Mouse (Mus musculus) kidney, postnatal 0 days (tissue): ENCODE results near the gene Smoc2. TPM values are rescaled to one million over a fixed set of nuclear protein-coding genes. Genes with fewer than 3 reads are reported as not detected.
A peak's percentile ranks its signal among the peaks of the same experiment; 100 is the strongest.

Experiments
- ATAC-seq: fragments of 200-750 bp; cut with Nextera tagmentation; replicated peaks from 2 replicates; pipeline ENCODE4 v1.8.0; 2017; ENCODE audit warnings: low read depth, moderate number of reproducible peaks, moderate TSS enrichment, moderate library complexity; ENCODE audit not compliant: low FRiP score
- DNase-seq: peaks from one replicate; pipeline ENCODE4 v3.0.0-alpha.2; 2016; ENCODE audit warnings: low spot score
- H3K27ac ChIP-seq: fragments of 300-500 bp; sonication (generic); 2 replicates; pipeline ENCODE4 v1.5.1; 2014; ENCODE audit warnings: mild to moderate bottlenecking
- H3K27me3 ChIP-seq: fragments of 300-500 bp; sonication (generic); 2 replicates; pipeline ENCODE4 v1.6.1; 2014; ENCODE audit warnings: low read length, mixed read lengths; ENCODE audit not compliant: insufficient read depth
- H3K36me3 ChIP-seq: fragments of 300-500 bp; sonication (generic); 2 replicates; pipeline ENCODE4 v1.6.1; 2014; ENCODE audit warnings: low read length, mixed read lengths; ENCODE audit not compliant: insufficient read depth
- H3K4me1 ChIP-seq: fragments of 300-500 bp; sonication (generic); replicated peaks from 2 replicates; pipeline ENCODE4 v1.6.1; 2014; ENCODE audit warnings: antibody characterized with exemption, low read length, mixed read lengths; ENCODE audit not compliant: insufficient read depth
- H3K4me2 ChIP-seq: fragments of 300-500 bp; sonication (generic); 2 replicates; pipeline ENCODE4 v1.6.1; 2014; ENCODE audit warnings: mild to moderate bottlenecking, low read length, moderate library complexity, mixed read lengths
- H3K4me3 ChIP-seq: fragments of 300-500 bp; sonication (generic); replicated peaks from 2 replicates; pipeline ENCODE4 v1.5.1; 2014; ENCODE audit warnings: low read depth, low read length
- H3K9ac ChIP-seq: fragments of 300-500 bp; sonication (generic); 2 replicates; pipeline ENCODE4 v1.6.1; 2014; ENCODE audit warnings: low read depth, low read length
- H3K9me3 ChIP-seq: fragments of 300-500 bp; sonication (generic); replicated peaks from 2 replicates; pipeline ENCODE4 v1.6.1; 2016; ENCODE audit warnings: low read length, inconsistent platforms, mixed read lengths
- CTCF ChIP-seq: IDR thresholded peaks from 2 replicates; pipeline ENCODE4 v1.5.1; 2016; ENCODE audit warnings: antibody characterized with exemption, low read depth, mild to moderate bottlenecking, moderate library complexity
- WGBS: fragments of 180-500 bp; shearing (Covaris S2); extraction: QIAGEN DNeasy Blood & Tissue Kit; methylation state at CpG from one replicate; pipeline ENCODE4 v1.1.7; 2014; 5-methylcytosine and 5-hydroxymethylcytosine counted together
- polyA plus RNA-seq: library from polyadenylated mRNA; unstranded; fragments of >200 nt; fragmentation: Nextera tagmentation; extraction: Ambion mirVana; gene quantifications from 2 replicates; pipeline ENCODE4 v1.2.1, GENCODE M21; 2015

Gene Smoc2
- polyA plus RNA-seq, 1 experiment from 2014 or later, result 57.5 TPM

DNA sequence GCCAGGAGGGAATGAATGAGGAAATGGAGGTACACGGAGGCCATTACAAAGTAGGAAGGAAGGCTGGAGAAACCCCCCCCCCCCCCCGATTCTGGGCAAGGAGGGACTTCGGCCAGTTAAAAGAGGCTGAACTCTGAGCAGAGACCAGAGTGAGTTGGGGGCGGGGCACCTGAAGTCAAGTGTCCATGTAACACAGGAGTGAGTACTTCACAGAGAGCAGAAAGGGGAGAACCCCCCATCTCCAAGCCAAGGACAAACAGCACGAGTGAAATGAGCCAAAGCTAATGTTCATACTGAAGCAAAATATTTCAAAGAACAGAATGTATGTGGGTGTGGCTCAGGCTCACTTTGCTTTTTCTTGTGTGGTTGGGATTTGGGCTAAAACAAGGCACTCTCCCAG, 121.7 kb downstream of the Smoc2 start:
- 0 out of 2 replicates have a peak, but pooled peaks have one; percentile 17 for ATAC-seq
- DNase-seq, result no peak

DNA sequence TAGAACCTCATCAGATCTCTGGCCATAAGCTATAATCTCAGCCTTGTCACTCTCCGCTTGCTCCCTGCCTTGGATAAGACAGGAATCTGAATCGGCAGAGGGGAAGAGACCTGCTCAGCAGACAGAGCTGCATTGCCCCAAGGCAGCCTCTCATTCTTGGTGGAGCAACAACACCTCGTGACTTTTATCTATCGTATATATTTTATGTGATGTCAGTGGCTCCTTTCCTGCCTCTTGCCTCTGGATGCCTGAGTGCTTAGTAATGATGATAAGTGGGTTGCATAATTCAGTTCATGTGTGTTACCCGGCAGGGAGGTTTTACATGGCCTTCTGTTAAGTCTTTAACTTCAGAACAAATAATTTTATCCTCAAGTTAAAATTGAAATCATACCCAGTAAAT, 128.6 kb downstream of the Smoc2 start:
- H3K9ac ChIP-seq, result no peak overlapping the region
- no peak overlapping the region for H3K27ac ChIP-seq
- no peaks in the 10 kb centered on the region for H3K27me3 ChIP-seq
- WGBS, result 54% methylated on average over 5 of the region's 5 CpGs
- no peaks in the 10 kb centered on the region for H3K9me3 ChIP-seq
- DNase-seq (no peak), ATAC-seq (no peak)
- H3K36me3 ChIP-seq, result no peaks in the 10 kb centered on the region
- H3K4me3 ChIP-seq, result no peak overlapping the region
- H3K4me2 ChIP-seq, result no peak overlapping the region
- H3K4me1 ChIP-seq, result no peaks in the 10 kb centered on the region
- TF ChIP-seq CTCF, result no peak

More for the DNA sequence above, 121.7 kb downstream of the Smoc2 start:
- WGBS, result 58% methylated on average over 5 of the region's 5 CpGs
- Histone ChIP-seq H3K4me3 (no peak overlapping the region), H3K4me1 (no peaks in the 10 kb centered on the region), H3K9me3 (no peaks in the 10 kb centered on the region), H3K9ac (no peak overlapping the region), H3K36me3 (no peaks in the 10 kb centered on the region), H3K4me2 (no peak overlapping the region), H3K27ac (no peak overlapping the region), H3K27me3 (no peaks in the 10 kb centered on the region)
- no peak for TF ChIP-seq CTCF

DNA sequence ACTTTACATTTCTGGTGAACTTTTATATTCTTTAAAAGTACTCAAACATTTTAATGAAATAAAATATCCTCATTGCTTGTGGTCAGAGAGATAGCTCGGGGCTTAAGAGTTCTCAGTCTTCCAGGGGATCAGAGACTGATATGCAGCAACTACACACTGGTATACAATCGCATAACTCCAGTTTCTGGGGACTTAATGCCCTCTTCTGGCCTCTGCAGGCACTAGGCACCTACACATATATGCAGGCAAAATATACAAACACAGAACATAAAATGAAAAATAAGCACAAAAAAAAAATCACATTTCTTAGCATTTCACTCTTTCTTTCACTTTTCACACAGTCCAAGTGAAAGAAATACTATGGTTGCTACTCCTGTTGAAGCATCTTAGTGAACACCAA, 133.2 kb downstream of the Smoc2 start:
- Histone ChIP-seq H3K4me2 (no peak overlapping the region), H3K27me3 (no peaks in the 10 kb centered on the region), H3K9me3 (no peaks in the 10 kb centered on the region), H3K9ac (no peak overlapping the region), H3K36me3 (no peaks in the 10 kb centered on the region), H3K4me1 (no peaks in the 10 kb centered on the region), H3K4me3 (no peak overlapping the region), H3K27ac (no peak overlapping the region)
- TF ChIP-seq CTCF, result peak; percentile 58
- WGBS, result 71% methylated on average over 2 of the region's 2 CpGs
- DNase-seq (no peak), ATAC-seq (no peak)

DNA sequence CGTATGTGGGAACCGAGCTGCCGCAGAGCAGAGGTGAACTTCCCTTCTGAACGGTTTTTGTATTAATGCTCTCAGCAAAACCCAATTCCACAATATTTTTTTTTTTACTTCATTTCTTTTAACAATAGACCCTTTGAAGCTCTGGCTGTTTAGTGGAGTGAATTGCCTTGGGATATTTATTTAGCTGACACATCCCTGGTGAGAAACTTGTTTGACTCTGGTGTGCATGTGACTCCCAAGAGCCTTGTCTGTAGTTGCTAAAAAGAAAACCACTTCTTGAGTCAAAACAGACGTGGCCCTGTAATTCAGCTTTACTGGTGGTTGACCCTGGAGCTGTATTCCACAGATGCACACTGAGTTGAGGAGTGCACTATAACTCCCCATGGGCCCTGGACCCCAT, 135.2 kb downstream of the Smoc2 start:
- no peak for ATAC-seq
- TF ChIP-seq CTCF, result no peak
- 67% methylated on average over 5 of the region's 5 CpGs for WGBS

DNA sequence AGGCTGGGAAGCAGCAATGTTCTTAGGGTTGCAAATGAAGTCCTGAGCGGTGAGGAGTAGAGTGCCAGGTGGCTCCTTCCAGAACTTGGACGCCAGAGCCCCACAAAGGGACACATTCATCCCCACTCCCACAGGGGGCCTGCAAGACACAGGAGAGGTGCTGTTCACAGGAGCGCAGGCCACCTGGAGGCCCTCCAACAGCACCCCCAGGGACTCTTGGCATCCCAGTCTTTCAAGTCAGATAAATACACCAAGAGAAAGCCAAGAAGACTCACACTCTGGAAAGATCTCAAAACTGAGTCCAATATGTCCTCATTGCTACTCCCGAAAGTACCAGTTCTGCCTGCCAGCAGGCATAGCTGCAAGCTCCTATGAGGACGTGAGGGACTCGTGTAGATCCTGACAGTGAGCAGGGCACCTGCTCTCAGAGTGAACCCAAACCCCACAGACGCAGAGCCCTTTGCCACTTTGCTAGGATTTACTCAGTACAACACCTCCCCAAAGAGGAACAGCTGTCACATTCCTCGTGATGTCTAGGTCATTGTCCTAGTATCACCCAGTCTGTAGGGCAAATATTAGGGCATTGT, 141.2 kb downstream of the Smoc2 start:
- Histone ChIP-seq H3K36me3 (no peaks in the 10 kb centered on the region), H3K27me3 (no peaks in the 10 kb centered on the region), H3K4me3 (no peak overlapping the region), H3K9ac (no peak overlapping the region), H3K4me1 (no peaks in the 10 kb centered on the region), H3K27ac (no peak overlapping the region), H3K4me2 (no peak overlapping the region), H3K9me3 (no peaks in the 10 kb centered on the region)
- 67% methylated on average over 8 of the region's 8 CpGs for WGBS
- TF ChIP-seq CTCF, result no peak
- DNase-seq (no peak), ATAC-seq (no peak)

More for the DNA sequence above, 135.2 kb downstream of the Smoc2 start:
- Histone ChIP-seq H3K36me3 (no peaks in the 10 kb centered on the region), H3K4me2 (no peak overlapping the region), H3K4me3 (no peak overlapping the region), H3K27me3 (no peaks in the 10 kb centered on the region), H3K9me3 (no peaks in the 10 kb centered on the region), H3K4me1 (no peaks in the 10 kb centered on the region), H3K27ac (no peak overlapping the region), H3K9ac (no peak overlapping the region)
- no peak for DNase-seq

DNA sequence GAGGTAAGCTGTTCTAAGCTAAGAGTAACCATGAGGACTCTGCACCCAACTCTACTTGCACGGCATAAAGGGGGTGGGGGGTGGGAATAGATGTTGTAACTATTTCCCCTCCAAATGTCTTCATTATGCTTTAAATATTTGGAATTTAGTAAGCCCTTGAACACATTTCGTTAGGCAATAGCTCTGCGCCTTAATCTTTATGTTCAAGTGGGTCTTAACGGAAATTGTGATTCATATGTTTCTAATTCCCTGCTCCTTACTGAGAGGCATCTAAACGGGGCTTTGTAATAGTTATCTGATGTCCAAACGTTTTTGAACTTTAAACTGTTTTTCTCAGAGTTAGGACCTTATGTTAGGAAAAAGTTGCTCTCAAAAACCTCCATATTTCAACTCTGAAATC, 147.2 kb downstream of the Smoc2 start:
- Histone ChIP-seq H3K4me3 (no peak overlapping the region), H3K4me1 (no peaks in the 10 kb centered on the region), H3K9ac (no peak overlapping the region), H3K27ac (no peak overlapping the region), H3K36me3 (no peaks in the 10 kb centered on the region), H3K9me3 (no peaks in the 10 kb centered on the region), H3K4me2 (no peak overlapping the region), H3K27me3 (no peaks in the 10 kb centered on the region)
- ATAC-seq (no peak), DNase-seq (no peak)
- no peak for TF ChIP-seq CTCF
- WGBS, result 67% methylated on average over 6 of the region's 6 CpGs

DNA sequence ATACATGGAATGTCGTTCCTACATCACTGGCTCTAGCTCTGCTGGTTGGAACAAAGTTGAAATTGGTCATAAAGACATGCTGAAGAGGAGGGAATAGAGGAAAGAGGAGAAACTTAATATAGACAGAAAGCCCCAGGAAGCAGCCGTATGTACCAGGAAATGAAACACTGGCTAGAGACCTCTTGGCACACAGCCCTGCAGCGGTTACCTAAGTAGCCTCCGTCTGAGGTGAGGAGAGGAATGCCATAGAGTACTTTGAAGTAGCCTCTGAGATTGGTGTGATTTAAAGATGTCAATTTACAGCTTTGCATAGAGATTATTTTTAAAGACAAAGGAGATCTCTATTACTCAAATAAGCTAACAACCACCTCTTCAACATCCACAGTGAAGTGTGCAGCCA, 155.4 kb downstream of the Smoc2 start:
- Histone ChIP-seq H3K36me3 (no peaks in the 10 kb centered on the region), H3K27ac (no peak overlapping the region), H3K27me3 (no peaks in the 10 kb centered on the region), H3K4me2 (no peak overlapping the region), H3K9me3 (no peaks in the 10 kb centered on the region), H3K4me3 (no peak overlapping the region), H3K9ac (no peak overlapping the region), H3K4me1 (no peaks in the 10 kb centered on the region)
- no peak for DNase-seq
- 55% methylated on average over 4 of the region's 4 CpGs for WGBS
- no peak for TF ChIP-seq CTCF
- no peak for ATAC-seq
